Comparison of ENCODE assay signal across 8 mouse cellular contexts in the genomic region with DNA sequence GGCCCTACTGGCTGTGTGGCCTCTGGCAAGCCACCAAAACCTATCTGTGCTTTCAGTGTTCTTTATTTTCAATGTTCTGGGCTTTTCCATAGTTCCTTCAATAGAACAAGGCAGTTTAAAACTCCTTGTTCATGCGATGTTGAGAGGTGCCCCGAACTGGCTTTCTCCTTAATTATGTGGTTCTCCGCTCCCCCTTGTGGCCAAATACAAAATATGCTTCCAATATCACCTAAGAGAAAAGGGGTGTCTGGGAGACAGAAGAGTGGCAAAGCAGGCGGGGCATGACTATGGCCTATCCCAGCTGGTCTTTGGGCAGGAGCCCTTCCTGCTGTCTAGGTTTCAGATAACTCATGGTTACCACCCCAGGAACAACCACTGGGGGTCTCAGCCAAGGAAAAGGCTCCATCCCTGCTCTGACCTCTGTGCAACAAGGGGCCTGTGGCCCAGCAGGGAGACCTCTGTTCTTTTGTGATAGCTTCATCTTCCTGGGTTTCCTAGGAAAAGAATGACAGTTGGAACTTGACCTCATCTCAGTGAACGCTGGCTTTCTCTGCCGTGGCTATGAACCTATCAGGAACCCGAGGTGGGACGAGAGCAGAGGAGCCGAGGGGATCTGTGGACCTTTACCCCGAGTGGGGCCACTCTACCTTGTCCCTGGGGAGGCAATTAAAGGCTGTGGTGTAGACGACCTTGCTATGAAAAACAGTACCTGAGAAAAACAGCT. TPM values are rescaled to one million over a fixed set of nuclear protein-coding genes. Genes with fewer than 3 reads are reported as not detected.
DNase-seq lines count a peak whose midpoint lies in the region; ATAC-seq and TF ChIP-seq lines count a peak whose summit lies in the region.
"Had no signal": no experiment of that assay in that cellular context is flagged by ENCODE, and none has a peak within 500 bp of the region (broad histone marks: within the 10 kb centered on the region; RNA-seq: fewer than 3 reads in every experiment).

No protein-coding gene starts in this region.

- ATAC-seq in intestine, postnatal 0 days, result peak; percentile 59

- H3K27ac ChIP-seq in intestine, postnatal 0 days (ENCODE audit: low read depth, low read length), result no peak overlapping the region

- DNase-seq in kidney, postnatal 10 days, result peak; percentile 34
- no peak for DNase-seq in kidney, adult 11 months
- DNase-seq in WW6 (ENCODE audit: low read depth, low spot score), result peak; percentile 36
- DNase-seq in thymus, postnatal 4 days, result peak; percentile 37
- no peak for DNase-seq in urinary bladder, postnatal 10 days (ENCODE audit: low spot score)

- no peaks in the 10 kb centered on the region for H3K36me3 ChIP-seq in E14TG2a.4 (ENCODE audit: insufficient read depth, low read length)
- no peaks in the 10 kb centered on the region for H3K36me3 ChIP-seq in intestine, postnatal 0 days (ENCODE audit: control insufficient read depth, insufficient read depth)

- no peaks in the 10 kb centered on the region for H3K9me3 ChIP-seq in E14TG2a.4 (ENCODE audit: low read length)
- no peaks in the 10 kb centered on the region for H3K9me3 ChIP-seq in intestine, postnatal 0 days (ENCODE audit: control insufficient read depth)

- H3K4me2 ChIP-seq in intestine, postnatal 0 days (replicated peaks; ENCODE audit: low read depth), result no peak overlapping the region

- no peak overlapping the region for H3K4me3 ChIP-seq in E14TG2a.4 (replicated peaks; ENCODE audit: low read length)
- H3K4me3 ChIP-seq in intestine, postnatal 0 days (ENCODE audit: low read depth, low read length), result no peak overlapping the region

- peak; percentile 44 for TF ChIP-seq CTCF in E14TG2a.4 (conservative IDR thresholded peaks at IDR 0.05; ENCODE audit: low read length)
- TF ChIP-seq CTCF in intestine, postnatal 0 days (IDR thresholded peaks at IDR 0.05; ENCODE audit: low read depth), result peak; percentile 73

- H3K4me1 ChIP-seq in E14TG2a.4 (replicated peaks; ENCODE audit: low read depth, low read length), result peaks cover 6% of the 10 kb centered on the region; the same call in 1 of the 2 replicates
- H3K4me1 ChIP-seq in intestine, postnatal 0 days (replicated peaks; ENCODE audit: control insufficient read depth, insufficient read depth, low read length), result no peaks in the 10 kb centered on the region

- H3K9ac ChIP-seq in intestine, postnatal 0 days (ENCODE audit: low read depth, low read length), result no peak overlapping the region

- peaks cover 5% of the 10 kb centered on the region; the same call in 1 of the 2 replicates for H3K27me3 ChIP-seq in E14TG2a.4 (ENCODE audit: insufficient read depth, low read length)
- no peaks in the 10 kb centered on the region for H3K27me3 ChIP-seq in intestine, postnatal 0 days (replicated peaks; ENCODE audit: control insufficient read depth, insufficient read depth, low read length)

- 37% methylated on average over 11 of the region's 11 CpGs for WGBS in intestine, postnatal 0 days

RNA-seq across cellular contexts. Expression of a gene that starts 7.5 kb away (rescaled TPM):
- polyA plus RNA-seq in intestine, postnatal 0 days (2015; fragmentation: Nextera tagmentation; extraction: Ambion mirVana), result 4.1 and 4.5 TPM in 2 replicates
- polyA plus RNA-seq: frontal cortex, adult 2 months had no signal

RNA-seq across cellular contexts. Expression of a gene that starts 41.3 kb away (rescaled TPM):
- polyA plus RNA-seq in intestine, postnatal 0 days (2015; fragmentation: Nextera tagmentation; extraction: Ambion mirVana), result 6.3 and 6.9 TPM in 2 replicates

Comparison
In these comparisons a context has a peak if more than half of its experiments do, and no peak if none do; other contexts are left out.
1. DNase-seq: peak in kidney, postnatal 10 days (single experiment), WW6 (single experiment) and thymus, postnatal 4 days (single experiment); none in kidney, adult 11 months (single experiment) and urinary bladder, postnatal 10 days (single experiment).